Mouse (Mus musculus): ENCODE measurements around the gene Slc35d2.

DNA sequence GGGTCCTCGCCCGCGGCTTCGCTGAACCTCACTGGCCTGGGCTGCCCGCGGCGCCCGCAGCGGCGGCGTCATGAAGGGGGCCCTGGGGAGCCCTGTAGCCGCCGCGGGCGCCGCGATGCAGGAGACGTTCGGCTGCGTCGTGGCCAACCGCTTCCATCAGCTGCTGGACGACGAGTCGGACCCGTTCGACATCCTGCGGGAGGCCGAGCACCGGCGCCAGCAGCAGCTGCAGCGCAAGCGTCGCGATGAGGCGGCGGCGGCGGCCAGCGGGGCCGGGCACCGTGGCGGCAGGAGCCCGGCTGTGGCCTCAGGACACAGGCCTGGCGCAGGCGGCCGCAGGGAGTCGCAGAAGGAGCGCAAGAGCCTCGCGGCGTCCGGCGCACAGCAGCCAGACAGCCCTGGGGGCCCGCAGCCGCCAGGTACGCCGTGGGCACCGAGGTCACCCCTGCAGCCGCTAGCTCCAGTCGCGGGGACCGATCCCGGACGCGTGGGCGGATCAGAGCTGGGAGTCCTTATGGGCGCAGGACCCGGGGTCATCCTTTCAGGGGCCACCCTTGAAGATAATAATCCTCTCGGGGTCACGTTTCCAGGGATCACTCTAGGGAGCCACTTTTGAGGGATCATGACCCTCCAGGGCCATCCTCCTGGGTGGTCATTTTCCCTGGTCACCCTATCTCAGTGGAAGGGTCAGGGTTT, 32.9 kb upstream of the Slc35d2 start:
- TF ChIP-seq CTCF (IDR thresholded peaks at IDR 0.05; ENCODE audit: low read depth, low read length) (no peak), POLR2A (IDR thresholded peaks at IDR 0.05; ENCODE audit: insufficient read depth, low read length) (no peak), EP300 (IDR thresholded peaks at IDR 0.05; ENCODE audit: insufficient read depth, low read depth, low read length) (no peak)
